Mouse (Mus musculus) midbrain, embryonic 11.5 days (tissue): ENCODE results near the gene Thsd4. TPM values are rescaled to one million over a fixed set of nuclear protein-coding genes. Genes with fewer than 3 reads are reported as not detected.

Experiments used
- ATAC-seq: fragments of 200-750 bp; cut with Nextera tagmentation; 2 replicates; pipeline ENCODE4 v1.8.0; 2017; ENCODE audit warnings: moderate TSS enrichment, moderate library complexity; ENCODE audit not compliant: low FRiP score
- DNase-seq: peaks from one replicate; pipeline ENCODE4 v3.0.0; 2015; ENCODE audit warnings: low spot score; ENCODE audit errors: missing footprints
- H3K27ac ChIP-seq: fragments of 300-500 bp; sonication (generic); 2 replicates; pipeline ENCODE4 v1.5.1; 2014; ENCODE audit warnings: low read depth, low read length
- H3K27me3 ChIP-seq: fragments of 300-500 bp; sonication (generic); 2 replicates; pipeline ENCODE4 v1.6.1; 2014; ENCODE audit warnings: mild to moderate bottlenecking, low read length, moderate library complexity, mixed read lengths; ENCODE audit not compliant: control insufficient read depth, insufficient read depth
- H3K36me3 ChIP-seq: fragments of 300-500 bp; sonication (generic); 2 replicates; pipeline ENCODE4 v1.6.1; 2014; ENCODE audit warnings: mild to moderate bottlenecking, low read length, moderate library complexity, mixed read lengths; ENCODE audit not compliant: control insufficient read depth, insufficient read depth
- H3K4me1 ChIP-seq: fragments of 300-500 bp; sonication (generic); 2 replicates; pipeline ENCODE4 v1.6.1; 2014; ENCODE audit warnings: low read length; ENCODE audit not compliant: control insufficient read depth, insufficient read depth
- H3K4me2 ChIP-seq: fragments of 300-500 bp; sonication (generic); 2 replicates; pipeline ENCODE4 v1.6.1; 2014; ENCODE audit warnings: mild to moderate bottlenecking, moderate library complexity
- H3K4me3 ChIP-seq: fragments of 300-500 bp; sonication (generic); 2 replicates; pipeline ENCODE4 v1.5.1; 2014; ENCODE audit warnings: low read depth, low read length
- H3K9ac ChIP-seq: fragments of 300-500 bp; sonication (generic); 2 replicates; pipeline ENCODE4 v1.6.1; 2014; ENCODE audit warnings: low read length
- H3K9me3 ChIP-seq: fragments of 300-500 bp; sonication (generic); 2 replicates; pipeline ENCODE4 v1.6.1; 2016; ENCODE audit warnings: low read length; ENCODE audit not compliant: control insufficient read depth
- WGBS: fragments of 180-500 bp; shearing (Covaris S2); extraction: QIAGEN DNeasy Blood & Tissue Kit; methylation state at CpG from one replicate; pipeline ENCODE4 v1.1.7; 2014; 5-methylcytosine and 5-hydroxymethylcytosine counted together
- polyA plus RNA-seq: library from polyadenylated mRNA; unstranded; fragments of >200 nt; fragmentation: Nextera tagmentation; extraction: Ambion mirVana; gene quantifications from 2 replicates; pipeline ENCODE4 v1.2.1, GENCODE M21; 2014

Gene Thsd4
- polyA plus RNA-seq, 1 experiment from 2014 or later = 6.4 TPM

GRCm38 (mm10) chr9:60335455-60335854 lies 186.4 kb downstream of the Thsd4 start:
- no peak for DNase-seq
- H3K4me2 ChIP-seq = no peak overlapping the region
- H3K36me3 ChIP-seq = no peaks in the 10 kb centered on the region
- H3K27ac ChIP-seq = no peak overlapping the region
- no peaks in the 10 kb centered on the region for H3K4me1 ChIP-seq
- H3K27me3 ChIP-seq = no peaks in the 10 kb centered on the region
- H3K4me3 ChIP-seq = no peak overlapping the region
- no peak overlapping the region for H3K9ac ChIP-seq
- ATAC-seq = no peak
- no peaks in the 10 kb centered on the region for H3K9me3 ChIP-seq
- WGBS = 93% methylated on average over 6 of the region's 6 CpGs

- WGBS = 88% methylated on average over 4 of the region's 4 CpGs
- H3K4me1 ChIP-seq = no peaks in the 10 kb centered on the region
- DNase-seq = no peak
These were observed 191.9 kb downstream of the Thsd4 start for GRCm38 (mm10) chr9:60329911-60330310.

GRCm38 (mm10) chr9:60324716-60325115 lies 197.1 kb downstream of the Thsd4 start:
- Histone ChIP-seq H3K36me3 (no peaks in the 10 kb centered on the region), H3K4me3 (no peak overlapping the region), H3K9ac (no peak overlapping the region), H3K27me3 (no peaks in the 10 kb centered on the region), H3K27ac (no peak overlapping the region), H3K9me3 (no peaks in the 10 kb centered on the region), H3K4me2 (no peak overlapping the region), H3K4me1 (no peaks in the 10 kb centered on the region)
- ATAC-seq = no peak
- WGBS = 96% methylated on average over 2 of the region's 2 CpGs
- DNase-seq = no peak

More at GRCm38 (mm10) chr9:60329911-60330310, 191.9 kb downstream of the Thsd4 start:
- Histone ChIP-seq H3K4me3 (no peak overlapping the region), H3K9me3 (no peaks in the 10 kb centered on the region), H3K27ac (no peak overlapping the region), H3K36me3 (no peaks in the 10 kb centered on the region), H3K9ac (no peak overlapping the region), H3K27me3 (no peaks in the 10 kb centered on the region), H3K4me2 (no peak overlapping the region)
- no peak for ATAC-seq

- no peak overlapping the region for H3K9ac ChIP-seq
- no peak overlapping the region for H3K4me2 ChIP-seq
- no peaks in the 10 kb centered on the region for H3K36me3 ChIP-seq
- 93% methylated on average over 6 of the region's 6 CpGs for WGBS
- H3K27me3 ChIP-seq = no peaks in the 10 kb centered on the region
- no peaks in the 10 kb centered on the region for H3K9me3 ChIP-seq
- H3K4me1 ChIP-seq = no peaks in the 10 kb centered on the region
- H3K4me3 ChIP-seq = no peak overlapping the region
- DNase-seq (no peak), ATAC-seq (no peak)
- H3K27ac ChIP-seq = no peak overlapping the region
These were observed 198.4 kb downstream of the Thsd4 start for GRCm38 (mm10) chr9:60323435-60323834.

GRCm38 (mm10) chr9:60317291-60317690 lies 204.6 kb downstream of the Thsd4 start:
- WGBS = 97% methylated on average over 8 of the region's 8 CpGs
- H3K27ac ChIP-seq = no peak overlapping the region

GRCm38 (mm10) chr9:60316510-60316909 lies 205.3 kb downstream of the Thsd4 start:
- 90% methylated on average over 5 of the region's 5 CpGs for WGBS
- Histone ChIP-seq H3K4me3 (no peak overlapping the region), H3K36me3 (no peaks in the 10 kb centered on the region), H3K4me1 (no peaks in the 10 kb centered on the region), H3K9ac (no peak overlapping the region), H3K27ac (no peak overlapping the region), H3K27me3 (no peaks in the 10 kb centered on the region), H3K9me3 (no peaks in the 10 kb centered on the region), H3K4me2 (no peak overlapping the region)
- no peak for ATAC-seq
- DNase-seq = no peak

More at GRCm38 (mm10) chr9:60317291-60317690, 204.6 kb downstream of the Thsd4 start:
- H3K27me3 ChIP-seq = no peaks in the 10 kb centered on the region
- no peak overlapping the region for H3K4me2 ChIP-seq
- no peaks in the 10 kb centered on the region for H3K36me3 ChIP-seq
- no peak overlapping the region for H3K4me3 ChIP-seq
- no peak overlapping the region for H3K9ac ChIP-seq
- no peaks in the 10 kb centered on the region for H3K9me3 ChIP-seq
- DNase-seq (no peak), ATAC-seq (no peak)
- no peaks in the 10 kb centered on the region for H3K4me1 ChIP-seq

GRCm38 (mm10) chr9:60315533-60315932 lies 206.3 kb downstream of the Thsd4 start:
- 82% methylated on average over 5 of the region's 5 CpGs for WGBS
- no peak for ATAC-seq

GRCm38 (mm10) chr9:60313661-60314060 lies 208.2 kb downstream of the Thsd4 start:
- ATAC-seq (no peak), DNase-seq (no peak)
- Histone ChIP-seq H3K4me1 (peaks cover 4% of the 10 kb centered on the region; the same call in 1 of the 2 replicates), H3K9me3 (no peaks in the 10 kb centered on the region), H3K36me3 (no peaks in the 10 kb centered on the region), H3K4me2 (no peak overlapping the region), H3K9ac (no peak overlapping the region), H3K27ac (no peak overlapping the region), H3K27me3 (no peaks in the 10 kb centered on the region), H3K4me3 (no peak overlapping the region)
- WGBS = 75% methylated on average over 6 of the region's 6 CpGs

More at GRCm38 (mm10) chr9:60315533-60315932, 206.3 kb downstream of the Thsd4 start:
- H3K9me3 ChIP-seq = no peaks in the 10 kb centered on the region
- no peak for DNase-seq
- no peak overlapping the region for H3K4me3 ChIP-seq
- no peak overlapping the region for H3K27ac ChIP-seq
- H3K4me2 ChIP-seq = no peak overlapping the region
- no peak overlapping the region for H3K9ac ChIP-seq
- no peaks in the 10 kb centered on the region for H3K36me3 ChIP-seq
- peaks cover 4% of the 10 kb centered on the region; the same call in 1 of the 2 replicates for H3K4me1 ChIP-seq
- H3K27me3 ChIP-seq = no peaks in the 10 kb centered on the region

GRCm38 (mm10) chr9:60312670-60313069 lies 209.2 kb downstream of the Thsd4 start:
- Histone ChIP-seq H3K27ac (no peak overlapping the region), H3K9ac (no peak overlapping the region), H3K36me3 (no peaks in the 10 kb centered on the region), H3K4me2 (no peak overlapping the region), H3K9me3 (no peaks in the 10 kb centered on the region), H3K4me1 (peaks cover 4% of the 10 kb centered on the region; the same call in 1 of the 2 replicates), H3K27me3 (no peaks in the 10 kb centered on the region), H3K4me3 (no peak overlapping the region)
- ATAC-seq (no peak), DNase-seq (no peak)
- 82% methylated on average over 7 of the region's 7 CpGs for WGBS
